In genomic region chr19:28258907-28259675, GRCm38 (mm10) we compare ENCODE assay signal across 20 mouse cellular contexts.
DNase-seq lines count a peak whose midpoint lies in the region; ATAC-seq and TF ChIP-seq lines count a peak whose summit lies in the region.
"Had no signal": no experiment of that assay in that cellular context is flagged by ENCODE, and none has a peak within 500 bp of the region (broad histone marks: within the 10 kb centered on the region; RNA-seq: fewer than 3 reads in every experiment).

No protein-coding gene starts in this region.

- no peak for TF ChIP-seq POLR2A in embryonic fibroblast, embryonic 13.5 days (IDR thresholded peaks at IDR 0.05; ENCODE audit: low read depth, low read length)

- TF ChIP-seq CTCF in kidney, postnatal 0 days (IDR thresholded peaks at IDR 0.05; ENCODE audit: low read depth) = no peak
- TF ChIP-seq CTCF in embryonic fibroblast, embryonic 13.5 days (IDR thresholded peaks at IDR 0.05; ENCODE audit: borderline replicate concordance, insufficient read depth, low read length) = no peak

- H3K4me1 ChIP-seq in kidney, postnatal 0 days (replicated peaks; ENCODE audit: insufficient read depth, low read length) = no peaks in the 10 kb centered on the region
- peaks cover 3% of the 10 kb centered on the region; the same call in 1 of the 2 replicates for H3K4me1 ChIP-seq in embryonic fibroblast, embryonic 13.5 days (ENCODE audit: control insufficient read depth, insufficient read depth, low read length)

- H3K4me2 ChIP-seq in kidney, postnatal 0 days (ENCODE audit: low read length) = no peak overlapping the region
- H3K4me2 ChIP-seq: liver, embryonic 11.5 days; lung, embryonic 14.5 days had no signal

- H3K9ac ChIP-seq in kidney, postnatal 0 days (ENCODE audit: low read depth, low read length) = no peak overlapping the region
- H3K9ac ChIP-seq: lung, embryonic 14.5 days had no signal

- H3K4me3 ChIP-seq in kidney, postnatal 0 days (replicated peaks; ENCODE audit: low read depth, low read length) = no peak overlapping the region
- no peak overlapping the region for H3K4me3 ChIP-seq in embryonic fibroblast, embryonic 13.5 days (ENCODE audit: insufficient read depth, low read length)
- H3K4me3 ChIP-seq: gastrocnemius, adult 2 months had no signal

- peak; percentile 6 for DNase-seq in kidney, postnatal 0 days (ENCODE audit: low spot score)
- DNase-seq in kidney, adult 8-10 months = no peak
- DNase-seq in embryo, embryonic 11.5 days (ENCODE audit: low read depth, low spot score) = peak; percentile 47
- peak; percentile 63 for DNase-seq in mesoderm, embryonic 11.5 days (ENCODE audit: low read depth, low spot score)
- no peak for DNase-seq in left cerebral cortex, postnatal 4 days
- DNase-seq: adrenal gland, adult 2 months; cerebellum, adult 18-20 months; gastrocnemius, adult 2 months; heart, adult 18-20 months; kidney, adult 18-20 months; kidney, postnatal 4 days; lung, embryonic 14.5 days; right cerebral cortex, postnatal 14 days; thymus, postnatal 4 days had no signal

- no peaks in the 10 kb centered on the region for H3K27me3 ChIP-seq in kidney, postnatal 0 days (ENCODE audit: insufficient read depth, low read length)

- 70% methylated on average over 18 of the region's 18 CpGs for whole genome bisulfite sequencing in kidney, postnatal 0 days

- intact Hi-C loops in left cerebral cortex, postnatal 4 days (cut with DNase I) = no loop called here

- no peak overlapping the region for H3K27ac ChIP-seq in kidney, postnatal 0 days
- peak overlapping the region; percentile 67; the same call in 1 of the 2 replicates for H3K27ac ChIP-seq in embryonic fibroblast, embryonic 13.5 days (ENCODE audit: insufficient read depth, low read length)
- H3K27ac ChIP-seq: gastrocnemius, adult 2 months had no signal

- no peak for ATAC-seq in kidney, postnatal 0 days (replicated peaks; ENCODE audit: low FRiP score, low read depth)
- no peak for ATAC-seq in megakaryocyte-erythroid progenitor cell, adult 5-6 weeks (replicated peaks; ENCODE audit: low FRiP score, low TSS enrichment, poor library complexity, severe bottlenecking)
- ATAC-seq: forebrain, embryonic 14.5 days; hindbrain, embryonic 16.5 days had no signal

- H3K9me3 ChIP-seq in kidney, postnatal 0 days (replicated peaks; ENCODE audit: low read length) = no peaks in the 10 kb centered on the region
- H3K9me3 ChIP-seq: G1E had no signal

- no peaks in the 10 kb centered on the region for H3K36me3 ChIP-seq in kidney, postnatal 0 days (ENCODE audit: insufficient read depth, low read length)
- H3K36me3 ChIP-seq: G1E had no signal

Comparison
In these comparisons a context has a peak if more than half of its experiments do, and no peak if none do; other contexts are left out.
1. DNase-seq: peak in kidney, postnatal 0 days (single experiment), embryo, embryonic 11.5 days (single experiment) and mesoderm, embryonic 11.5 days (single experiment); none in kidney, adult 8-10 months (0 of 2) and left cerebral cortex, postnatal 4 days (single experiment).